Mouse (Mus musculus): ENCODE results near the gene Spock1.

Gene Spock1

DNA sequence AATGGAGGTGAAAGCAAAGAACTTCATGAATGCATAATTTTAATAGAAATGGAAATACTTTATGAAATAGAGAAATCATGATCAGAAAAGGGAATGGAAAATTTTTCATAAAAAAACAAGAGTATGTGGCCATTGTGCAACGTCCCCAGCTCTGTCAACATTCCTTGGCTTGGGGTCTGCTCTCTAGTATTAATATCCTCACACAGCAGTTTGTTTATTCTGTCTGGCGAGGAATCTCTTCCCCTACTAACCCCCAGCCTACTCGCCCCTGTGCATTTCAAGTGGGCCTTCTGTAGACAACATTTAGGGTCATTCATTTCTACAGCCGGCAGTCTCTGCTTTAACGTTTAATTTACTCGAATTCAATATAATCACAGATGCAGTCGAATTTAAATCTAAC lies 181.5 kb downstream of the Spock1 start:
- no peak for DNase-seq (ENCODE audit: low spot score)

DNA sequence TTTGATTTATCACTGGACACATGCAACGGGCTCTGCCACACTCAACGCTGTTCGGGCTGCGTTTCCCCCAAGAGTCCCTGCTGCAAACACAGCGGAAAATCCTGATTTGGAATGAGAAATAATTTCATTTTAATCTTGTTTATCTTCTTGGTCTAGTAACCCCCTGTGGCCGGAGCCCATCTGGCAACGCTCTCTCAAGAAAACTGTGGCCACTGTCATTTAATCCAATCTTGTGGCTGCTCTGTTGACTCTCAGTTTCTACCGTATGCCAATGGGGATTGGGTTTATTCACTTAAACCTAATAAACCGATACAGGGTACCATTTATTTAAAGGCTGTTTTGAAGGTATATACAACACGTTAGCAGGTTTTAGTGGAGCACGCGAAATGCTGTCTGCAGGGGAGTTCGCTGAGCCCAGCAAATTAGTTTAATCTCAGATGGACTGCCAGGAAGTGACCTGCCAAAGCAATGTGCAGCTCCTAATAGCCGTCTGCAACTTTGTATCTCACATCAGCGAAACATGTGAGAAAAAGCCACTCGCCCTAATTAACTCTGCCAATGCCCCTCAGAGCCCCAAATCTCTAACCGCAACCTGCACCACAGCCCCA lies 185.7 kb downstream of the Spock1 start:
- DNase-seq (ENCODE audit: low spot score) = no peak

DNA sequence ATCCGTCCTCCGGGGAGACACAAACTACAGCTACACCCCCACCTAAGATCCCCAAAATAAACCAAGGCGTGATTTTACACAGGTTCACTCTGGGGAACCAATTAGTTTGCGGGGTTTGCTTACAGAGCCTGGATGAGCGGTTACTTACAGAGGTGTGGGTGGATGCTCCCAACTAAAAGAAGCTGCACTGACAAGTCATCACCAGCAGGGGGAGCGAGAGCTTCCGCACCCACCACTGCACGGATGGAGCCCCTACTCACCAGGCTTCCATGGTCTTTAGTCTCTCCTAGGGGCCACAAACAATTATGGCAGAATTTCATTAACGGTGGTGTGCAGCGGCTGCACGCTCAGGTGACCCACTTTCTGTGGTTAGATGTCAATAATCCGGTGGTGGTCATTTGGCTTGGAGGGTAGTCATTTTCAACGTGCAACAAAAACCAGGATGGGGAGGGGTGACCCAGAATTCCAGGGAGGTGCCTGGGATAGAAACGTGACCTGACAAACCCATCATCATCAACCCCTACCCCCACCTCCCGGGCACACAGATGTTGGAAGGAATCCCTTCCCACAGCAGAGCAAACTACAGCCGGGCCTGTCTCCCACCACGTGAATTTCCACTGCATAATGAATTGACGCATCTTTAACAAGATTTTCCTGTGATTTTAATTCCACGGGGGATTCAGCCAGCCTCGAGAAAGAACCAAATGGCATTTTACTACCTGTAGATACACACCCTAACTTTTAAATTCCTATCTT lies 186.4 kb downstream of the Spock1 start:
- no peak for DNase-seq (ENCODE audit: low spot score)

DNA sequence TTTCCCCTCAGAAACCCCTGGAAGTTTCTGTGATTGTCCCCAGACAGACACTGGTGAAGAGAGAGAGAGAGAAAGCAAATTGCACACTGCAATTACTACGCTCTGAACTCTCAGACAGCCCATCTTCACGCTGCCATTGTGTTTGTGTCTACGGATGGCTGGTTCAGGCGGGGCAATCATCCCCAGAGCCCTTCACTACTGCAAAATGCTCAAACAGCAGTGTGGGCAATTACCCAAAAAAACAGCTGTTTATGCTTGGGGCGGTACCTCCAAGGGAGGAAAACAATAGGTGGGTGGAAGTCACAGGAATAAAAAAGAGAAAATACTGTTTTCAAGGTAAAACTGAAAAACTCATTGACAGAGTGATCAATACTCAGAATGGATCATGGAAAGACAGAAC lies 190.0 kb downstream of the Spock1 start:
- DNase-seq (ENCODE audit: low spot score) = no peak

DNA sequence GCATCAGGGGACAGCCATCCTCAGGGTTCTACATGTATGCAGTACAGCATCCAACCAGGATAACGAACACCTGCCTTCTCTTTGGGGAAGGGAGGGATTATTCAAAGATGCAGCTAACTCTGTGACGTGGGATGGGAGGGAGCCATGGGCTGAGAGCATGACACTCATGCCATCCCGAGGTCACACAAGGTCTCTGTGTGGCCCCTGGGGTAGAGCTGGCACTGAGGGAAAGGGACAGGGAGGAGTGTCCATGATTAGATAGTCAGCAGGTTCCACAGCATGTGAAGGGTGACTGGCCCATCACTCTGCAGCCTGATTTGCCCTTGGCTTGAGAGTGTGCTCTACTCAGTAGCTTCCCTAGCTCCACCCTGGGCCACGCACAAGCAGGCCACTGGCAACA lies 195.2 kb downstream of the Spock1 start:
- DNase-seq (ENCODE audit: low spot score) = no peak

DNA sequence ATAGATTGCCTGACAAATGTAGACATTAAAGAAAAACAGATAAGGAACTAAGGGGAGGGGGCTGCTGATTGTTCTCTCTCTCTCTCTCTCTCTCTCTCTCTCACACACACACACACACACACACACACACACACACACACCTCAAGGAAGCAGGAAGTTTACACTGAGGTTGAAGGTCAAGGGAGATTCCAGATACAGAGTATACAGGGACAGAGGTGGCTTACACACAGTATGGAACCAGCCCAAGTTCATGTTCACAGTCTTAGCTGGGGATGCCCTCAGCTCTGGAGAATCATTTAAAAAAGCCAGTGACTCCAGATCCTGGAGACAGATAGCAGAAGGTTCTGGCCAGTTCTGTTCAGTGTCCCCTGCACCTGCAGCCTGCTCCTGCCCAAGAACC lies 199.7 kb downstream of the Spock1 start:
- no peak for DNase-seq (ENCODE audit: low spot score)

DNA sequence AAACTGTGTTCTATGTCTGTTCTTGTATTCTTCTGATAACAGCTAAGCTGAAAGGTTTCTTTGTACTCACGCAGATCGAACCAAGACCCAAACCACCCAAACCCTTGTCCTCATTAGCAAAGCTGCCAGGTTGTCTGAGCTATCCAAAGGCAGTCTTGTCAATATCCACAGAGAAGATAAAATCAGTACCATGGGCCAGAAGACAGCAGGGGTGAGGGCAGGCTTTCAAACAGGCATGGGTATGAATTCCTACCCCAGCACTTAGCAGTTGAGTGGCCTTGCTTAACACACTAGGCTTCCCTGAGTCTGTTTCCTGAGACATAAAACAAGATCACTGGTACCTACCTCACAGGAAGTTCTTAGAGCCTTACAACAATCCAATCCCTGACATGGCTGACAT lies 205.2 kb downstream of the Spock1 start:
- DNase-seq (ENCODE audit: low spot score) = no peak

DNA sequence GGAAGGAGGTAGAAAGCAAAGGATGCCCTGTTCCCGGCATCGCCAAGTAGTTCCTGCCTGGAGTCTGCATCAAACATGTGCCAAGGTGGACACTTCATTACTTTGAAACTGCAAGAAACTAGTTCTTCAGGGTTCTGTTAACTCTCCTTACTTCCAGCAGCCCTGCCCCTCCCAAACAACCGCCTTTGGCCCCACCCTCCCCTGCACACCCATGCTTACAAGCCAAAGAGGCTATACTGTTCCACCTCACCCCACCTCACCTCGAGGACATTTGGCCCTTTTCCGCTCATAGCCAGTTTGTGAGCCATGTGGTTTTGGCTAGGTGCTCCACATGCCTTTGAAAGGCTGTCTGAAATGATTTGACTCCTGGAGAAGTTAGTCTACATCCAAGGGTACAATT lies 211.4 kb downstream of the Spock1 start:
- DNase-seq (ENCODE audit: low spot score) = no peak

DNA sequence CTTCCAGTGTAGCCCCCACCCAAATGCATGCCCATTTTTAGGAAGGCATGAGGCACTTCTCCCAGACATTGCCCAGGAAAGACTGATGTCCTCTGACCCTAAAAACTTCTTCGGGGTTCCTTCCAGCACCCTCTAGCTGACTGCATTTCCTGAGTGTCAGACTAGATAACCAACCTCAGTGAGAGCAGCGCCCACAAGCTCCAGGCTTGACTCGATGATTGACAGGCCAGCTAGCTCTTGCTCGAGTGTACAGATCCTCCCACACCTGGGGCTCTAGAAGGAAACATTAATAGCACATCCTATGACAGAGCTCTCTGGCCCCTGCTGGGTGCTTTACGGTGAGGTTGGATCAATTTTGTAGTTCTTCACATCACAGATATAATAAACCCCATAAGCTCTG lies 219.2 kb downstream of the Spock1 start:
- no peak for DNase-seq (ENCODE audit: low spot score)

DNA sequence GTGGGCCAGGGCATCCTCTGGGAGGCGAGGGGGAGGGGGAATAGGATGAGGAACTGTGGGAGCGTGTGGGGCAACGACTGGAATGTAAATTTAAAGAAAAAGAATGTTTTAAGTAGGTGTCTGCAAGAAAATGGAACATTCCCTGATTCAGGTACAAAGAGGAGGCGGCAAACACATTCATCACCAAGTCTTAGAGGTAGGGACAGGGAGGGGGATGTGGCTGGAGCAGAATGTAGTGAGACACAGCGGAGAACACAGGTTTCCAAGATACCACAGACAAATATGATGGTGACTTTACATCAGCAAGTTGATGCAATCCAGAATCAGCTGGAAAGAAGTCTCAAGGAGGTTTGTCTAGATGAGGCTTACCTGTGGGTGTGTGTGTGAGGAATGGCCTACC lies 221.7 kb downstream of the Spock1 start:
- DNase-seq (ENCODE audit: low spot score) = no peak

DNA sequence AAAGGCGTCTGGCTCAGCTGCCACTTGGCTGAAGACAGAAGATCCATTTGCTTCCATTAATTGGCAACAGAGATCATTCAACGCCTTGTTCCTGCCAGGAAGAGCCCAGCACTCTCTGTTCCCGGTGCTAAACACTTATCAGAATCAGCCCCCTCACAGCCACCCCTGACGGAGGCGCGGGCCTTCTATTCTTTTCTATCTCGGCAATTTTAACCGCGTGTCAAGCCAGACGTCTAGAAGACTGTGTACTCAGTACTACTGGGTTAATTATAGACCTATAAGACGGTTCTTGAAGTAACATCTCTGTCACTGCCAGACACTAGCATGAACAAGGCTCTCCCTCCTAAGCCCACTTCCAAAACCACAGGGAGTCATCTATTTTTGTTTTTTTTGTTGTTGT lies 222.9 kb downstream of the Spock1 start:
- no peak for DNase-seq (ENCODE audit: low spot score)

DNA sequence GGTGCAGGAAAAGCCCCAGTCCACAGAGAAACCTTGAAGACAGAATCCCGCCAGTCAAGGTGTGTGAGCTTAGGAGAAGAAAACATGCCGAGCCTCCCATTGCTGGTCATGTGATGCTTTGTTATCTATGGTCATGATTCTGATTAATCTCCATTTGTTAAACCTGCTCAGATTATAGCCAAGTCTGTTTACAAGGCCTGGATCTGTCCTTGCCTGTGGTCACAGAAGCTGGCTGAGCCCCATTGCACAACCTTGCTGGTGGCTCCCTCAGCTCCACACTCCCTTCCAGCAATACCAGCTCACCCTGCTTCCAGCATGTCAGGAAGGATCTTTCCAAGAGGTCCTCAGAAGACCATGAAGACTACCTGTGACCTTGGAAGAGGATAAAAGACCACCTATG lies 228.5 kb downstream of the Spock1 start:
- no peak for DNase-seq (ENCODE audit: low spot score)

DNA sequence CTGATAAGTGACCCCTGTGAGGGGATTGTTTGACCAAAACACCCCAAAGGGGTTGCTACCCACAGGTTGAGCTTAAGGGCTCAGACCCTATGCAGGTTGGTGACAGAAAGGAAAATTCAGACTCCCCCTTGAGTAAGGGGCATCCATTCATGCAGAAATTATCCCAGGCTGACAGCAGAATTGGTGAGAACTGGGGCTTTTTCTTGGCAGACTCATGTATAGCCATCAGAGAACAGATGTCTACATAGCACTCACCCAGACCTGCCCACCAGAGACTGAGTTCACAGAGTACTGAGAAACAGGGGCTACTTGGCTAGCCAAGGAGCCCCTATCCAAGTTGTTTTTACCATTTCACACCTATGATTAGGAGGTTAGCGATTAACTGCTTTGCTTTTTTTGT lies 231.3 kb downstream of the Spock1 start:
- no peak for DNase-seq (ENCODE audit: low spot score)

DNA sequence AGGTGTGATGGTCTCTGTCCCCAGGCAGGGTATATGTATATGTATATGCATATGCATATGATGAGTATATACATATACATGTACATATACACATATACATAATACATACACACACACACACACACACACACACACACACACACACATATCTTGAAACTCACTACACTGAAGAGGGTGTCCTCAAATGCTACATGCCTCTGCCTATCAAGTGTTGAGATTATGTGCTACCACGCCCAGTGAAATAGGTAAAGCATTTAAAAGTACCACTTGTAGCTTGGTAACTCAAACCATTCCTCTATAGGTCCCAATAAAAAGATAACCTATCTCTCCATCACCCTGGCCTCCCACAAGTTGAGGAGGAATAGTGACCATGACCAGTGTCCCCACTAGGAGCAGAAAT lies 234.7 kb downstream of the Spock1 start:
- no peak for DNase-seq (ENCODE audit: low spot score)

DNA sequence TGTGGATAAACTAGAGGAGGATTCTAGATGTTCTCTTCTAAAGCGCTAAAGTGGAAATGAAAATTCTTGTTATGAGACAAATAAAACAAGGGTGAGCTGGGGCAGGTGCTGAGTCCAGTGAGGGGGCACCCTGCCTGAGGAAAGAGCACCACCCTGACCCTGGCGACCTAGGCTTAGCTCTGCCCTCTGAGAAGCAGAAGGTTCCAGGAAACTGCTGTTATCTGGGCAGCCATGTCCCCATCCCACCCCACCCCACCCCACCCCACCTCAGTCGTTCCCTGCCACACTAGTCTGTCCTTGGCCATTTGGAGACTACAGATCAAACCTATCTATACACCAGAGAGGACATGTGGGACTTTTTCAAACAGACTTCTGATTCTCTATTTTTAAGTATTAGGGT lies 235.4 kb downstream of the Spock1 start:
- DNase-seq (ENCODE audit: low spot score) = no peak

DNA sequence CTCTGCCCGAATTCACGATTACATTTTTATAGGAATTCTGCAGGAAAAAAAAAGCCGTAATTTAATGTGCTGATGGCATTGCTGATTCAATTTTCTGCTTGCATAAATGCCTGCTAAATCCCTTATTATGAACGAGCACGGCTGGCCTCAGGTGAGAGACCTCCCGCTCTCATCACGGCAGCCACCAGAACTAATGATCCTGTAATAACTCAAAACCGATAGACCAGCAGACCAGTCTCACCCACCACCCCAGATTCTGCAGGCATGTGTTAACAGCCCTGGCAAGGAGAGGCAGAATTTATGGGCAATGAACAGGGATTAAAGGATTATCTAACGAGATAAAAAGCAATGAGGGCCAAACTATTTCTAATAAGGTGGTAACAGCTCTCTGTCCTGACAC lies 236.2 kb downstream of the Spock1 start:
- no peak for DNase-seq (ENCODE audit: low spot score)

DNA sequence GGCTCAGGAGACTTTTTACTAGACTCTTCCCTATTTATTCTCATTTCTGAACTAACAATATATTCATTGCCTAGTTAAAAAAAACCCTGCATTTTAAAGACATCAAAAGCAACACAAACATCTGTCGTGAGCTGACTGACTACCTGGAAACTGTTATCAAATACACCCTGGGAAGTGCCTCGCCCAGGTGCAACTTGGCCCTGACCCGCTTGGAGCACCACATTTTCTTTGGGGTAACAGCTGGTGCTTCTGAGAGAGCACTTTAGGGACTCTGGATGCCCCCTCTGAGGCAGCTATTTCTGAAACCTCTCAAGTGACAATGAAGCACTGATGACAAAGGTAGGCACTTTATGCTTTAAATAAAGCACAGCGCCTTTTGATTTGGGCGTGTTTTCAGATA lies 236.8 kb downstream of the Spock1 start:
- DNase-seq (ENCODE audit: low spot score) = no peak

DNA sequence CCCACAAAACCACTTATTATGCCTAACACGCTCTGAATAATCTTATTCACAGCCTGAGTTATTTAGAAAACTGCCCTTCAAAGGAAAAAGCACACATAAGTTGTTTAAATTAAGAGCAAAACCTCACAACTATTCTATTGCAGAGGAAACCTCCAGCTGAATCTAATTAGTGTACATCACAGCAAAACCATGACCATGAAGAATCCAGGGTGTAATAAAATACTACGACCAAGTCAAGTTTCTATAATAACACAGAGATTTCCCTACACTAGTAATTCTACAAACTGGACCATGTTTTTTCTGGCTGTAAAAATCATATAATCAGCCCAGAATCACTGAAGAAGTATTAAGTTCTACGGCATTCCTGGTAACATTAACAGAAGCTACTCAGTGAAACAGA lies 240.5 kb downstream of the Spock1 start:
- no peak for DNase-seq (ENCODE audit: low spot score)

DNA sequence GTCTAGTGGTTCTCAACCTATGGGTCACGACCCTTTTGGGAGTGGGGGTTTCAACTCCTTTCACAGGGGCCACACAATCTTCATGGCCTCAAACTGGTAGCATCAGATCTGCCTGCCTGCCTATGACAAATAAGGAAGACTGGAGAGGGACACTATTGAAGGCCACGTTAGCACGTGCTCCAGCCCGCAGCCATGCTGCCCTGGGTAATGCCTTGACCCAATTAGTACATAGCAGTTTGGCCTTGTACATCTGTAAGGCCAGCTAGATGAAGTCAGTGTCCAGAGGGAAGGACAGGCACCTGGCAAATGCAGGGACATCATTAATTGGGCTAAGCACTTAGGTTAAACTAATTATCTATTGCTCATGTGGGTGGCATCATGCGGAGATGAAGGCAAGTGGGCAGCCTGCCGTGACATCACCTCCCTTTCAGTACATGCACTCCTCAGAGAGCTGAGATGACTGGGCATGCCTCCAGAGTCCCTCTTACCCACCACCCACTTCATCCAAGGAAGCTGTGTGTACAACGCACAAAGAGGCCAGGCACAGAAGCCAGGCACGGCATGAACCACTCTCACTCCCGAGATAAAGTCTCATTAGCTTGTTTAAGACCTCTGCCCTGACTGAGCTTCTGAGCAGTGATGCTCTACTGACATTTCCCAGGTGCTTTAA lies 241.8 kb downstream of the Spock1 start:
- no peak for DNase-seq (ENCODE audit: low spot score)

DNA sequence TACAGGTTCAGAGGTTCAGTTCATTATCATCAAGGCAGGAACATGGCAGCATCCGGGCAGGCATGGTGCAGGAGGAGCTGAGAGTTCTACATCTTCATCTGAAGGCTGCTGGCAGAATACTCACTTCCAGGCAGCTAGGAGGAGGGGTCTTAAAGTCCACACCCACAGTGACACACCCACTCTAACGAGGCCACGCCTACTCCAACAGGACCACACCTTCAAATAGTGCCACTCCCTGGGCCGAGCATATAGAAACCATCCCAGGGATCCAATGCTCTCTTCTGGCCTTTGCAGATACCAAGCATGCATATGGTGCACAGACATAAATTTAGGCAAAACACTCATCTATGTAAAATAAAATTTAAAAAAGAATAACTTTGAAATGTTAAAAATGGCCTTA lies 245.6 kb downstream of the Spock1 start:
- DNase-seq (ENCODE audit: low spot score) = no peak

DNA sequence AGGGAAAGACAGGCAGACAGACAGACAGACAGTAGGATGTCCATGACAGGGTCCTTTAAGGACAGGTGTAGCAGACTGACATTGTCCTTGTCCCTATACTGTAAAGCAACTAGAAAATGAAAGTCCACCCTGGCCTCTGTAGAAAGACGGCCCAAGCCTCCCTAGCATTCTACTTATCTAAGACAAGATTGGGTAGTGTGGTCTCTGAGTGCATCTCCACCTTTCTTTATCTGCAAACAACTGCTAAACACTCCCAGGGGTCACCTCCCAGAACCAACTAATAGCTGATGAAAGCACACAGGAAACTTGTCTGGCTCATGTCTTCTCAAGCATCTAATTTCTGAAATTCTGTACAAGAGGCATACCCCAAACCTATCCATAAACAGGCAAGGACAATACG lies 247.6 kb downstream of the Spock1 start:
- DNase-seq (ENCODE audit: low spot score) = no peak

DNA sequence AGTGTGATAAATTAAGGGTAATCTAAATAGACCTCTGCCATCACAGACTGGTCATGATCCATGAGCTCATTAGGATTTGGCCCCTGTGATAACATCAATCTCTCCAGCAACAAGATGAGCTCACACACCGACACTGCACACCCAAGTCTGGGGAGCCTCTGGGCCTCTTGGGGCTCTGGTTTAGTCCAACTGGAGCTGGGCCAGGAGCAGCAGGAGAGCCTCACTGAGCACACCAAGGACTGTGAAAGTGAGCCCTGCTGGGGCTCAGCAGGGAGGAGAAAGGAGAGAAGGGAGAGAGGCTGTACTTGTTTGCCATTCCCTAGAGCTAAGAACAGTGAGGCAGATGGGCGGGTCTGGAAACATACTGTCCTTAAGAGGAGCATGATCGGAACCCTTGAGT lies 248.3 kb downstream of the Spock1 start:
- DNase-seq (ENCODE audit: low spot score) = no peak

DNA sequence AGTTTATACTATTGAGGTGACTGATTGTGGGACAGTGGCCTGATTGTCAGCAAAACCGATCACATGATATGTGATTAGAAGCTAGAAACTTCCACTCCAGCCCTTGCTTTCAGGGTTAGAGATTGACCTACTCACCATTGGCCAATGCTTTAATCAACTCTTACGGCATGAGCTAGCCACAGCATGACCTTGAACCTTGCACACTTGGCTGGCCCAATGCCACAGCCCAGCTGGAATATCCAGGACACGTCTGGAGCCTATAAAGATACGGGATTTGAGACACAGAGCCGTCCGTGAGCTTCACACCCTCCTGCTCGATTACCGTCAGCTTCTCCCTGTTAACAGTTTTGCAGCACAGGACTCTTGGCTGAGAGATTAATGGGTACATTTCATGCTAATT lies 251.5 kb downstream of the Spock1 start:
- no peak for DNase-seq (ENCODE audit: low spot score)

DNA sequence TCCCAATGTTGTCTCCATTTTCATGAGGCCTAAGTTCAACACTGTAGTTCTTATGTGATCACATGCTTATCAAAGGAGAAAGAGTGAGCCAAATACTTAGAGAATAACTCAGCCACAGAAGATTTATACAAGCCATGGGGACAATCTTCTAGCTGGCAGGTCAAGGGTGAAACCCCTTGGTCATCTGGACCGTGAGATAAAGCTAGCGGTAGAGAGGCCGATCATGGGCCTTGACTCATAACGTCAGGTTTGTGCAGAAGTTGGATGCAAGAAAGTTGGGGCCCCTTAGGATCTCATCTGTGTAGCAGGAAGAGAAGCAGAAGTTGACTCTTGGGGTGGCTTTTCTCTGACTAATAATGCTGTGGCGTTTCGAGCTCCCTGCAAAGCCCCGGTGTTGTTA lies 253.8 kb downstream of the Spock1 start:
- DNase-seq (ENCODE audit: low spot score) = no peak
